Mouse (Mus musculus) olfactory bulb, adult 2 months (tissue): ENCODE results near the gene Arrb1.
A peak's percentile ranks its signal among the peaks of the same experiment; 100 is the strongest.

Experiments
- CTCF ChIP-seq: fragments of 200-500 bp; IDR thresholded peaks from 2 replicates; pipeline ENCODE4 v1.5.1; 2012; ENCODE audit warnings: low read depth, mild to moderate bottlenecking, low read length, moderate library complexity; ENCODE audit not compliant: insufficient read depth
- POLR2A ChIP-seq: fragments of 200-500 bp; IDR thresholded peaks from 2 replicates; pipeline ENCODE4 v1.6.1; 2012; ENCODE audit warnings: mild to moderate bottlenecking, low read depth, low read length, moderate library complexity; ENCODE audit not compliant: insufficient read depth

DNA sequence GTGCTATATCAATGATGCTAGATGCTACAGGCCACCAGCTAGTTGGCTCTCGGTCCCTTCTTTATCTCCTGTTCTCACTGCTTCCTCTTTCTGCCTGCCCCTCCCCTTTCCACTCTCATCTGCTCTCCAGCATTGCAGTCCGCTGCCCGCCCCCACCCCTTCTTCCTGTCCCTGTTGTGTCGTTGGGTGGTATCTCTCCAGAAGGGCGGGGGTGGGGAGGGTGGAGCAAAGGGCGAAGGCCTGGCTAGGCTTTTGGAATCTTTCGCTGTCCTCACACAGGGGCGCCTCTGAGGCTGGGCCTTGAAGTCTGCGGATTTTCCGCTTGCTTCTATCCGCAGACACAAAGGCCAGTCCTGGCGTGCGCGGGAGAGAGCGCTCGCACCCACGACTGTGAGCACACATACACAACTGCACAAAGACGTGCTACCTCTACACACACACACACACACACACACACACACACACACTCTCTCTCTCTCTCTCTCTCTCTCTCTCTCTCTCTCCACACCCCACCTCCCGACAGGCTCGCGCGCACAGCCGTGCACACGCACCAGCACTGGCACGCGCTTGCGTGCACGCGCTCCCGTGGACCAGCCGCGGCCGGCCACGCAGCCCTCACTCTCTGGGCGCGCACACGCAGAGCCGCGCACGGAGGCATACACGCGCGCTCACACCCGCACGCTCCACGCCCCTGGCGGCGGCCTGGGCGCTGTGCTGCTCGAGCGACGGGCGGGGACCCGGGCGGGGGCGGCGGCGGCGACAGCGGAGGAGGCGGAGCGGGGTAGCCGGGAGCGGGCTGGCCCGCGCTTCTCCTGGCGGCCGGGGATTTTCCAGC lies at the start of gene Arrb1:
- TF ChIP-seq CTCF = no peak; the same call in 1 of the 2 replicates
- peak; percentile 54 for TF ChIP-seq POLR2A
